Mouse (Mus musculus) WW6 (cell line): ENCODE measurements at regions not wholly inside any gene's neighbourhood (a gene's known extent, or its start where the extent isn't known, plus 50 kb on each side); places are given as distances from the start of the nearest gene placed in this dataset.
"Not testable (repeated sequence)": the region's sequence is repeated elsewhere in the genome, so short reads cannot be mapped to it uniquely, and the experiment has no call there.

Experiments
- DNase-seq: peaks from one replicate; pipeline ENCODE4 v3.0.0-alpha.2; 2013; ENCODE audit warnings: low read depth, low spot score

DNA sequence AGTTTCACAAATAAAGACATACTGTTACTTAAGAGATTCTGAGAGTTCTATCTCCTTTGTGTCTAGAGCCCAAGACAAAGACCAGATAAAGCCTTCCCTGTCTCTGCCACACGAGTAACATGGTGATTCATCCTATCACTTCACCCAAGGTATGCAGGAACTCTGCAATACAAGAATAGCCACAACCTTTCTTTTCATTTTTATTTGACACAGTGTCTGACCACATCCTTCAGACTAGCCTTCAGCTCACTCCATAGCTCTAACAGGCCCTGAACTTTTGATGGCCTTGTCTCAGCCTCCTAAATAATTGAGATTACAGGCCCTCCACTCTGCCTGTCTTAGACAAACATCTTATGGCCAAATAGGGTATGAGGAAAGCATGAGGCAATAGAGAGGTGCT is 337.6 kb upstream of the Cdh5 start:
- no peak for DNase-seq

DNA sequence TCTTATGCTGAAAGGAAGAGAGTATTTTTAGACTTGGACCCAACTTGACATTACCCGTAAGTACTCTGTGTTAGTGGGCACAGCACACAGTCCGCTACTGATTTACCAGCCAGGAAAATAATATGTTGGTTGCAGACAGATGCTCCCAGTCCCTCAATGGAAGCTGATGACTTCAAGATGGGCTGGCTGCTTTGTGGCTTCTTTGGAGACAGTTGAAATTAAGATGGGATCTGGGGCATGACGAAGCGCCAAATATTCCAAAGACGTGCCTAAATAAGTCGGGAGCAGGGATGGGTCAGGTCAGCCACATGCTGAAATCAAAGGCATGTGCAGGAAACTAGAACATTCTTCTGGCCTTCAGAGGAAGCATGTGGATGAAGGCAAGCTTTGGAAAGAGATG is 321.8 kb upstream of the Cdh5 start:
- no peak for DNase-seq

DNA sequence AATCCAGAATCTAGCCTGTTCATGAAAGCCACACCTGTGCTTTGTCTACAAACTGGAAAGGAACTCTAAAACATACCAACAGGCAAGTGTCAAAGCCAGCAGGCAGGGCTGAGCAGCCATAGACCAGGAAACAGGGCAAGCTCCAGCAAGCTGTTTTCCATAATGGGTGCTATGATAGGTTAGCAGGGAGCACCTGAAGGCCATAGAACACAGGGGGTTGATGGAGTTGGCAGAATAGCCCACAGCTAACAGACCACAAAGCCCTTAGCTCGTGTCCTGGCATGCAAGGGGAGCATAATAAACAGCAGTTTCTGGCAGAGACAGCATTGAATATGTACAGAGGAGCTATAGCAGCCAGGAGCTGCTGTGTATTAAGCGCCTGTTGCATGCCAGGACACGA is 313.1 kb upstream of the Cdh5 start:
- DNase-seq, result no peak

DNA sequence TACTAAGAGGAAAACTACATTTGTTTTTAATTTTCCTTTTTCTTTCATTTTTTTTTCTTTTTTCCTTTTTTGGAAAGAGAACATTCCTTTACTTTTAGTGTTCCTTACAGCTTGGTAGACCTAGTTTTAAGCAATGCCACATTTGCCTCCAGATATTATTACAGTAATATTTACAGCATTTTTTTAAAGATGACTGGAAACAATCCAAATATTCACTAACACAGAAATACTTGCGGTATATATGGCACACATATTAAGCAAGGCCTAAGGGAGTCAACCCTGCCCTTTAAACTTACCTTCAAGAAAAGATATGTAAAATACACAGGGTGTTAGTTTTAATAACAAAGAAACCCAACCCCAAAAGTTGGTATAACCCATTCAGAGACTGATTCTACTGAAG is 308.1 kb upstream of the Cdh5 start:
- no peak for DNase-seq

DNA sequence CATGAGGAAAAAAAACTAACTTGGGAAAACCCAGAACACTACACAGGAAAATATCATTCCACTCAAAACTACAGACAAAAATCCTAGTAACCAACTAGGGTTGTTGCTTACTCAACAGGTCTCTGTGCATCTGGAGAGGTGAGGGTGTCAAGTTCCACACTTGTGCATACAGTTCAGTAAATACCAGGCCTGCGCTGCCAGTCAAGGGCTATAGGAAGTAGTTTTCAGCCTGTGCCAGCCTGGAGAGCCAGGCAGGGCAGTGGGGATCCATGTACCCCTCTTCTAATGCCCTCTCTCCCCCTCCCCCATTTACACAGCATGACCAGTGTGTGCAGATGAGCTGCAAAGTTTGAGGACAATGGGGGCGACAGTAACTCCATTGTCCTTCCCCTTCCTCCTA is 302.8 kb upstream of the Cdh5 start:
- not testable (repeated sequence) for DNase-seq

DNA sequence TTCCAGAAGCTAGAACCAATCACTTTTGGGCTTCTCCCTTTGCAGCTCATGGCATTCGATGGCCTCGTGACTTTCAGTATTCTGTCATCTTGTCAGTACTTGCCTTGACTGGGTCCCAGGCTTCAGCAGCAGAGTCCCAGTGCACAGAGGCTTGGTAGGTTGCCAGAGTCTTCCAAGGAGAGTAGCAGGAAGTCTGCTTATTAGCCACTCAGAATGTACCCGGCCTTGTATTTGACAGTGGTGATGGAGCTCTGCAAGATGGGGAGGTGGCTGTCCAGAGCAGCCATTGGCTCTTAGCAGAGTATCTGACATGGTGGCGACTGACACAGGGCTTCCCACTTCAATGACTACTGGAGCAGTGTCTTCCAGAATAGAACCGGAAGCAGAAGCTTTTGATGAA is 293.3 kb upstream of the Cdh5 start:
- no peak for DNase-seq

DNA sequence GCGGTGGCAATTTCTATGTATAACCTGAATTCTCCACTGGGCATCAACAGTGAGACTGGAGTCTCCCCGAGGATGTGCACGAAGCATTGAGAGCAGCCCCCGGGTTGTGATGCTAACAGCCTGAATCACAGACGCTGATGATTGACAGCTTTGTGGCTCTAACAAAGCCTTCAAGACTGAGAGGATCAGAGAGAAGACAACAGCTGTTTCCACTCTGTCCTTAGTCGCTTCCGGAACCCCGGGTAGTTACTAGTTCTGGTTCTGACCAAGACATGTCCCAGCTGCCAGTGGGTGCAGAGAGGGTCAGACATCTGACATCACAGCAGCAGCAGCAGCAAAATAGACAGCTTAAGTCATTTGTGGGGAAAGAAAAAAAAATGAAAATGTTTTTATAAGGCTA is 292.8 kb upstream of the Cdh5 start:
- no peak for DNase-seq

DNA sequence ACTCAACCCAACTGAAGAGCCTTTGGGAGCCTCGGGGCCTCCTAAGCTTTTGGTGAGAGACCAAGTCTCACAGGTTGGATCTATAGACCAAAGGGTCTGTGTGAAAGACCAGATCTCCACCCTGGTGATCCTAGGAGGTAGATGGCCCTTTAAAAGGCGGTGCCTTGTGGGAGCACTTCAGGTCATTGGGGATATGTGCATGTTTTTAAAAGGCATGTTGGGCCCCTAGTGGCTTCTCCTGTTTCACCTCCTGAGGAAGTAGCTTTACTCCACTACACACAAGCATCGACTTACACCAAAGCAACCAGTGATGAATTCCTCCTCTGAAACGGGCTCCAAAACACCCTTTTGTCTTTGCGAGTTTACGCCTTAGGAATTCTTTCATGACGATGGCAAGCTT is 292.3 kb upstream of the Cdh5 start:
- no peak for DNase-seq

DNA sequence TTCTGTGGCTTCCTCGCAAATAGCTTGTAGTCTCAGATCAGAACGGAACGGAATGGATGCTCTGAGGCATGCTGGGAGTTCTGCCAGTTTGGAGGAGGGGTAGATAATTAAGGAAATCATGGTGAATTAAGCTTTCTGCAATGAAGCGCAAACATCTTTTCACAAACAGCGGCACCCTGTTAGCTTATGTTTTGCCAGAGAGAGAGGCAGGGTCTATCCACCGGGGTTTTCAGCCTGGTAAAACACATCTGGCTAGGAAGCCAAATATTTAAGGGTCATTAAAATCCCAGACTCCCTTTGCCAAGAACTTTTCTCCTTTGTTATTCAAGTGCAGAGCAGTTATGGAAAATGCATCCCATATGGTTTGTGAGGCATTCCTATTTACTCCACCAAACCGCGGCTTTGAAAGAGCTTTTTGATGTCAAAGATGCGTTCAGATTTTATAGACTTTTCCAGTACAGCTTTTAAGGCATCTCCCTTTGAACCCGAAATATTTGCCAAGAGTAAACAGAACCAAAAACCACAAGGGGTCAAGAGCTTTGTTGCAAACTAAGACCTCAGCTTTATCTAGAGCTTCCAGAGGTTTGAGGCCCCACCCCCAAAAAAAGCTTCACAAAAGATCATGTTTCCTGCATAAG is 287.4 kb upstream of the Cdh5 start:
- DNase-seq, result no peak

DNA sequence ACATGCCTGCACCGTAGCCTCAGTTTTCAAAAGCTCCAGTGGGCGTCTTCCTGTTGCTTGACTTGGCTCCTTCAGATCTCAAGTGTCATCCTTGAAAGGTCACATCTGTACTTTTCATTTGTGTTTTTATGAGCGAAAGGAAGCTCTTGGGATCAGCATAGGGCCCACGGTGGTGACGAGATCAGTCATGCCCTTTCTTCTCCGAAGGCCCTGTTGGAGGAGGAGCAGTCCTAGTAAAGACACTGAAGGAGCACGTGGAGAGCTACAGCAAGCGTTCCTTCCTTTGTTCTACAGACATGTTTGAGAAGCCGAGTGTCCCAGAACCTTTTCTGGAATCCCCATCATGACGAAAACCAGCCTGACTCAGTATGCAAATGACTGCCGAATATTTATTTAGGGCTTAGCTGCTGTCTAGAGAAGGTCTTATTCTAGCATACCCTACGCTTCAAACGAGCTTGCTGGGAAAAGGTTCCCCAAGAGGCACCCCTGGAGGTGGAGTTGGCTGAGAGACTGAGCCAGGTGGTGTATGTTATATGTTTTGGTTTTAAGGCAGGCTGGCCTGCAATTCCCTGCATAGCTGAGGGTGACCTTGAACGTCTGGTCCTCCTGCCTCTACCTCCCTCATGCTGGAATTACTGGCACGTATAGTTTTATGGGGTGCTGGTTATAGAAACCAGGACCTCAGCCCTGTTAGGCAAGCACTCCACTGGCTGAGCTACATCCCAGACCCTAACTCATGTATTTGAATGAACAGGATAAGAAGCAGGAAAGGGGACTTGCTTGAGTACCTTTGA is 285.1 kb upstream of the Cdh5 start:
- no peak for DNase-seq

DNA sequence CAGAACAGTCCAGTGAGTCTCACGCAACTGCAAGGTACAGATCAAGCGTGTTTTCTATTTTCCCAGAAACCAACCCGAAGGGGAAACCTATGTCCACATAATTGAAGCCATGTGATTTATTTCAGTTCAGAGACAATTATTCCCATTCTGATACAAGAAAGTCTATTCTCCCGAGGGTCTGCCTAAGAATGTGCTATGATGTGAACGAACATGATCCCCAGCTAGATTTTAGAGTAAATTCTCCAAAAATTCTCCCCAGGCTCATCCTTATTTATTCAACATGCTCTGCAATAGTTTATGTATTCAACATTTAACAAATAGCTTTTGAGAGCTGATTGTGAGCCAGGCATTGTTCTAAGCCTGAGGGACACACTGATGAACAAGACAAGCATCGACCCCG is 277.9 kb upstream of the Cdh5 start:
- no peak for DNase-seq

DNA sequence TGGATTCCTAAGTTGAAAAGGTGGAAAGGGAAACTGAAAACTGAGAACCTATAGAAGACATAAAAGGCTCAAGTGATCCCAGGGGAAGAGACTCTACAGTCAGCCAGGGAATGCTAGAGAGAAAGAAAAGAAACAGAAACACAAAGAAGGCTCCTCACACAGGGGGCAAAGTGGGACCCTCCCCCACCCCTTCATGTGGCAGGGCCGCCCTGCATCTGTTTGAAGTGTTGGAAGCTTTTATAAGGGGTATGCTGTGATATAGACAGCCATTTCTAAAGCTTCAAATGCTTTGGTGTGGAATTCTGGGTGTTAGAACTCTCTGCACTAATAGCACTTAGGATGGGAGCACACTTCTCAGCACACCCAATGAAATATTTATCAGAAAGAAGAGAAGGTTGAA is 276.7 kb upstream of the Cdh5 start:
- DNase-seq, result no peak

DNA sequence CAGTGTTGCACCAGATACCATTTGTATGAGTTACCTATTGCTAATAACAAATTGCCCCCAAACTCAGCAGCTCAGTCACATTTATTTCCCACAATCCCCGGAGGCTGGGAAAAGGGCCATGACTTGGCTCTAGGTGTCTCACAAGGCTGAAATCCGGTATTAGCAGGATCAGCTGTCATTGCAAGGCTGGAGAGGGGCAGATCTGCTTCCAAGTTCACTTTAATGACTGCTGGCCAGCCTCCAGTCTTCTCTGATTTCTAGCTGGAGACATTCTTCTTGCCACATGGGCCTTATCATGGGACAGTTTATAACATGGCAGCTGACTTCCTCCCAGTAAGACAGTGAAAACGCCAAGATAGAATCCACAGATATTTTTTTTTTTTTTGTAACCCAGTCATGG is 276.1 kb upstream of the Cdh5 start:
- no peak for DNase-seq

DNA sequence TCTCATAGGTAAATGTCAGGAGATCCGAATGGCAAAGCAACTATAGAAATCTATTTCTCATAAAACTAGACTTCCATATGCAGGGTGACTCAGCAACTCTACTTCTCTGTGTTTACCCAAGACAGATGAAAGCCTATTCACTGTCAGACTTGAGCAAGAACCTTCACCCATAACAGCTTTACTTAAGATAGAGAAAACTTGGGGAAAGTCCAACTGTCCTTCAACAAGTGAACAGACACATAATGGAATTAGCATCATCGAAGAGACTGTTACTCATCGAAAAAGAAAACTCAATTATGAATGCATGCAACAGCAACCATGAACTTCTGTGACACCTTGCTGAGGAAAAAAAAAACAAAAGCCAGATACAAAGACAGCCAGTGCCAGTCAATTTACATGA is 271.0 kb upstream of the Cdh5 start:
- DNase-seq, result no peak

DNA sequence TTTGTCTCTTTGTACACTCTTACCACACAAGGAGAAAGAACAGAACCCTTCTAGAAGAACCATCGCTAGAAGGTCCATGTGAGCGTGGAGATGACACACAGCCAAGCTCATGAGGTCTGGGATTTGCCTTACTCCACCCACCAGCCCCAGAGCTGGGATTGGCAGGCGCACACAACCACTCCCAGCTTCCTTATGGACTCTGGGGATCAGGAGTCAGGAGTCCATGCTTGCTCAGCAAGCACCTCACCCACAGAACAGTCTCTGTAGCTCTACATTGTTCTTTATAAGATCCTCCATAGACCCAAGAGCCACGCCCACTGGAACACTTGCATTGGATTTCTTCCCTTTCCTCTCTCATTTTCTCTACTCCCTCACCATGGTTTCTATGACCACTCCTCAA is 261.4 kb upstream of the Cdh5 start:
- no peak for DNase-seq

DNA sequence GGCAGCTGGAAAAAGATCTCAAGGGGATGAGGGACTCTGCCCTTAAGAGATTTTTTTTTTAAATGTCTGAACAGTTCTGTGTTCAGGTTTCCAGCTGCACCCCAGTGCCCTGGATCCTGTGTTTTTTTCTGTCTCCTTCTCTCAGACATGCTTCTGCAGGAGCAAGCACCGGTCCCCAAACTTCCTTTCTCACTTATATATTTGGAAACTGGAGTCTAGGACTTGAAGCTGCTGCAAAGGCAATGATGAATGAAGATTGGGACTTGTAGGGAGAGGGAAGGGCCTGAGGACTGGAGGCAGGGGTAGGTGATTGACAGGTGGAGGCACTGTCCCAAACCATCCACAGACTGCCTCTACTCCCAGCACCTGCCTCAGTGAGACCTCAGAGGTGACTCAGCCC is 255.5 kb upstream of the Cdh5 start:
- no peak for DNase-seq

DNA sequence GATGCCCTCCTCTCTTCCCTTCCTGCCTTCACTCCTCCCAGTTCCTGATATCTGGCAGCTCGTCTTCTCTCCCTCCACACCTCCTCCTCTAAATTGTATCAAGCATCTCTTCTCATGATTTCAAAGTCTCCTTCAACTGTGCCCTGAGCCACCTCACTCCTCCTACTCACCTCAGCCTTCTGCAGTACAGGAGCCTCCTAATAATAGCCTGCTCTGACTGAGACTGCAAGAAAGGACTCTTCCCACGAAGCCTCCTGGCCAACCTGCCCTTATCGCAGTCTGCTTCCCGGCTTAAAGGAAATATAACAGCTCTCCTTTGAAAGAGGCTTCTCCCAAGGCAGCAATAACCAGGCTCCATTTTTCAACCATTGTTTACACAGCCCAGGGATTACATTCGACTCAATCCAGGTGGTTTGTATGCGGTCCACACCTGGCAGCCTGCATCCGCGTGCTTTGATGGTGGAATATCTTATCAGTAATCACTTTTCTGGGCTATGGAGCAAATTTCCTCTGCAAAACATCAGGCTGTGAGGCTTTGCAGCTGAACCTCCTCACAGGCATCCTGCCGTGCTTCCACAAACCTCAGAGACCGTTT is 254.9 kb upstream of the Cdh5 start:
- DNase-seq, result no peak

DNA sequence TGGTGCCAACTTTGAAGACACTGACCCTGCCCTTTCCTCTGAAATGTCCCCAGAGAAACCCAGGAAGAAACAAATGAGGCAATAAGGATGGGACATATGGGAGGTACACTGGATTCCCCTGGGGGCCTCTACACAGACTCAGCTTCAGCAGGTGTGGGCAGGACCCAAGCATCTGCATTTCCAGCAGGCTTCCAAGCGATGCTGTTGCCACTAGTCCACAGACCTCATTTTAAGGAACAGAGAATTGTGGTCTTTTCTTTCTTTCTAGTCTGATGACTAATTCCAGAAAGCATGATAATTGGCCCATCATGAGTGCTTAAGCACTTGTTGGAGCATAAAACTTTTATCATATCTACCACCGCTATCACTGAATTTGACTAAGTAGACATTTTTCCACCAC is 251.6 kb upstream of the Cdh5 start:
- DNase-seq, result no peak

DNA sequence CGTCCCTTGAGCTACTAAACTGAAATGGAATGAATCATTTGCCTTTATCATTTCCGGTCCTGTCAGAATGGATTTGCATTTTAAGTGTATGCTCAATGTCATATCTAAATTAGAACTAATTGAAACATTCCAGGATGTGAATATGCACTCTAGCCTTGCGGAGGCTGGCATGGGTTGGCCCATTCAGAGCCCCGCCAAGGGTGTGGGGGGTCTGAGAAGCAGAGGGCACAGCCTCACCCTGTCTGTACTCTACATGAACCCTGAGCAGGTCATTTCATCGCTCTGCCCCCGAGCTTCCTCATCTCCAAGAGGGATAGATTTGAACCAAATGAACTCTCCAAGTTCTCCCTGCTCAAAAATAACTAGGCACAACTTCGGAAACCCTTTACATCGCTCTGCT is 250.1 kb upstream of the Cdh5 start:
- DNase-seq, result no peak

DNA sequence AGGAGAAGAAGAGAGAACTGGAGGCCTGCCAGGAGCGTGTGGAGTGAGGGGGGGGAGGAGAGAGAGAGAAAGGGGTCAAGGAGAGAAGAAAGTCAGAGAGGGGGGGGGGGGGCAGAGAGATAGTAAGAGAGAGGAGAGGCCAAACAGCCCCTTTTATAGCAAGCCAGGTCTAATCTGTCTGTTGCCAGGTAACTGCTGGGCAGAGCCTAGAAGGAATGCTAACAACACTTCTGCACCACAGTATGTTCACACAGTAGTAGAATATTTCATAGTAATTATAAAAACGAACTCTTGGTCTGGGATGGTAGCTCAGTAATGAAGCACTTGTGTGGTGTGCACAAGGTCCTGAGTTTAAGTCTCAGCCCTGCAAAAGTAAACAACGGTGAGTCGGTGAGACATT is 248.4 kb upstream of the Cdh5 start:
- no peak for DNase-seq

DNA sequence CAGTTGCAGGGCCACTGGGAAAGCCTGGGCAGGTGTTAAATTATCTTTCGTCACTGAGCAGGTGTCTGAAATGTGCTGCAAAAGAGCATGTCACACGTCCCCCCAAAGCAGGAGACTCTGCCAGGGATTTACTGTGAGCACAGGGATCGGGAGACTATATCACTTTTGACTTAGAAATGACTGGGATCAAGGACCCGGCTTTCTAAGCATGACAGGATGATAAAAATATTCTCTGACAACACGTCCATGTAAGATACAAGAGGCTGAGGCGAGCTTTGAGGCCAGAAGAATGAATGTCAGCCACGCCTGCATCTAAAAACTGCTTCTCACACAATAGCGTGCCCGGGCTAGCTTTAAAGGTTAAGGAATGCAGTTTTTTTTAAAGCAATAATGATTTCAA is 246.1 kb upstream of the Cdh5 start:
- no peak for DNase-seq

DNA sequence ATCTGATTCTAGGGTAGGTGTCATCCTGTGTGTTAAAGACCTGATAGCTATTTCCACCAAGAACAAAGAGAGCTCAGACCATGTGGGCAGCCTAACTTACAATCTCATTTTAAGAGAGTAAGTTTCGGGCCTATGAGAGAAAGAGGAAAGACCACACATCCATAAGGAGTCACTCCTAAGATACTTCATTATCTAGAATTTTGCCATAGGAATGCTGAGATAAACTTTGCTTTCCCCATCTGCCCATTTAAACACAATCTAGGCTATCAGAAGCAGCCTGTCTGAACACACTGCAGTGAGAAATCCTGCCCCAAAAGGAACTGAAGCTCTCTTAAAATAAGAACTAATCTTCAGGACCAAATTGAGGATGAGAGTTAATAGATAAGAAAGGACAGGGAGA is 242.3 kb upstream of the Cdh5 start:
- DNase-seq, result no peak
